Mouse (Mus musculus) kidney, embryonic 14.5 days (tissue): ENCODE data around the gene Sept9. TPM values are rescaled to one million over a fixed set of nuclear protein-coding genes. Genes with fewer than 3 reads are reported as not detected.

ENCODE experiments used
- ATAC-seq: fragments of 200-750 bp; cut with Nextera tagmentation; 2 replicates; pipeline ENCODE4 v1.8.0; 2017; ENCODE audit warnings: moderate number of reproducible peaks, mild to moderate bottlenecking, moderate TSS enrichment, moderate library complexity; ENCODE audit not compliant: low FRiP score, low TSS enrichment
- H3K27ac ChIP-seq: fragments of 300-500 bp; sonication (generic); 2 replicates; pipeline ENCODE4 v1.5.1; 2014; ENCODE audit warnings: low read depth, mild to moderate bottlenecking, low read length, moderate library complexity, mixed read lengths
- H3K27me3 ChIP-seq: fragments of 300-500 bp; sonication (generic); 2 replicates; pipeline ENCODE4 v1.6.1; 2014; ENCODE audit warnings: mild to moderate bottlenecking, low read length; ENCODE audit not compliant: control insufficient read depth, insufficient read depth
- H3K36me3 ChIP-seq: fragments of 300-500 bp; sonication (generic); 2 replicates; pipeline ENCODE4 v1.6.1; 2014; ENCODE audit warnings: low read length, mixed read lengths; ENCODE audit not compliant: control insufficient read depth, insufficient read depth
- H3K4me1 ChIP-seq: fragments of 300-500 bp; sonication (generic); 2 replicates; pipeline ENCODE4 v1.6.1; 2014; ENCODE audit warnings: low read length, mixed read lengths; ENCODE audit not compliant: control insufficient read depth, insufficient read depth
- H3K4me2 ChIP-seq: fragments of 300-500 bp; sonication (generic); replicated peaks from 2 replicates; pipeline ENCODE4 v1.6.1; 2014; ENCODE audit warnings: low read depth, mild to moderate bottlenecking, low read length
- H3K4me3 ChIP-seq: fragments of 300-500 bp; sonication (generic); 2 replicates; pipeline ENCODE4 v1.5.1; 2014; ENCODE audit warnings: mild to moderate bottlenecking, low read length
- H3K9ac ChIP-seq: fragments of 300-500 bp; sonication (generic); 2 replicates; pipeline ENCODE4 v1.6.1; 2014; ENCODE audit warnings: low read depth, mild to moderate bottlenecking, low read length, moderate library complexity
- H3K9me3 ChIP-seq: fragments of 300-500 bp; sonication (generic); 2 replicates; pipeline ENCODE4 v1.6.1; 2016; ENCODE audit warnings: low read length; ENCODE audit not compliant: control insufficient read depth
- WGBS: fragments of 180-500 bp; shearing (Covaris S2); extraction: QIAGEN DNeasy Blood & Tissue Kit; methylation state at CpG from one replicate; pipeline ENCODE4 v1.1.7; 2014; 5-methylcytosine and 5-hydroxymethylcytosine counted together
- polyA plus RNA-seq: library from polyadenylated mRNA; unstranded; fragments of >200 nt; fragmentation: Nextera tagmentation; extraction: Ambion mirVana; gene quantifications from 2 replicates; pipeline ENCODE4 v1.2.1, GENCODE M21; 2014

Gene Sept9
- polyA plus RNA-seq, 1 experiment from 2014 or later: 104 TPM

DNA sequence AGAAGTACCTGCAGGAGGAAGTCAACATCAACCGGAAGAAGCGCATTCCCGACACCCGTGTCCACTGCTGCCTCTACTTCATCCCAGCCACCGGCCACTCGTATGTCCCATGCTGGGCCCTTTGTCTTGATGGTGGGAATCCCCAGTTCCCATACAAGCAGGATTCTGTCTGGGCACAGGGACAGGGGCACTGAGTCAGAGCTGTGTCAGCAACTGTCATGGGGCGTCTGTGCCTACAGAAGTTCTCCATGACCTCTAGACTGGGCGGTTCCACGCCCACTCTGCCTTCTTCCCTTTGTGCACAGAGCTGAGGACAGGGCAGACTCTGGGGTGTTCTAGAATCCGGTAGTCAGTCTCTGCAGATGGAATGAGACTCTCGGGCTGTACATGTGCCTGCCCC, 153.7 kb downstream of the Sept9 start:
- no peak for ATAC-seq
- no peak overlapping the region for H3K9ac ChIP-seq
- H3K27ac ChIP-seq: no peak overlapping the region
- H3K27me3 ChIP-seq: no peaks in the 10 kb centered on the region
- 93% methylated on average over 11 of the region's 11 CpGs for WGBS
- no peak overlapping the region for H3K4me3 ChIP-seq
- no peak overlapping the region for H3K4me2 ChIP-seq
- H3K9me3 ChIP-seq: no peaks in the 10 kb centered on the region
- H3K36me3 ChIP-seq: peaks cover 65% of the 10 kb centered on the region
- H3K4me1 ChIP-seq: peaks cover 30% of the 10 kb centered on the region

DNA sequence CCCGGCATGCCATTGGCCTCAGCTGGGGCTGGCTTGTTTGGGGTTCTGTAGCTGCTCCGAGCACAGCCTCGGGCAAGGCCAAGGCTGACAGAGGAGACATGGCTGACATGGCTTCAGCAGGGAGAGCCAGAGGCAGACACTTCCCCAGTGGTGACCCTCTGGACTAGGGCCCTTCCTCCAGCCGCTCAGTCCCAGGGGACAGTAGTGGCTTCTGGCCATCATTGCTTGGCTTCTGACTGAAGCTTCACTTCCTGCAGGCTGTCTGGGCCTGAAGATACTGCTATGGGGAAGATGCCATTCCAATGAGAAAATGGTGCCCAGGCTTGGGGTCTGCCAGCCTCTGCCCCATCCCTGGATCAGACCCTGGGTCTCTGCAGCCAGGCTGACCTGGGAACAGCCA, 154.6 kb downstream of the Sept9 start:
- Histone ChIP-seq H3K4me3 (no peak overlapping the region), H3K27me3 (no peaks in the 10 kb centered on the region), H3K27ac (no peak overlapping the region), H3K9me3 (no peaks in the 10 kb centered on the region), H3K4me1 (peaks cover 20% of the 10 kb centered on the region), H3K4me2 (no peak overlapping the region), H3K36me3 (peaks cover 69% of the 10 kb centered on the region), H3K9ac (no peak overlapping the region)
- ATAC-seq: no peak
- whole genome bisulfite sequencing: 86% methylated on average over 4 of the region's 4 CpGs

DNA sequence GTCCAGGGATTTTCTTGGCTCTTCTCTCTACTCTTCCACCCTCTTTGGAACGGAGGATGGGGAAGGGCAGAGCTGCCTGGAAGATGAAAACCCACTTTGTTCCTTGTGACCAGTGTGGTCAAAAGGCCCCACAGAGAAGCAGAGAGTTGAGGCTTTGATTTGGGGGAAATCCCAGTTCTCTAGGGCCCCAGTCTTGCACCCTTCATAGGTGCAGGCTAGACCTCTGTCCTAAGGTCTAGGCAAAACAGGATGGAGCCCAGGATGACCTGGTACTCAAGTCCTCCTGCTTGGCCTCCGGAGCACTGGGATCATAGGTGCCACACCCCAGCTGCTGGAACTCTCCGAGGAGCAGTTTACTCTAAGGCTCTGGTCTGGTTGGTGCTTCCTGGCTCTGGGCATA, 157.5 kb downstream of the Sept9 start:
- Histone ChIP-seq H3K9me3 (no peaks in the 10 kb centered on the region), H3K4me3 (no peak overlapping the region), H3K4me2 (no peak overlapping the region), H3K27ac (no peak overlapping the region), H3K4me1 (no peaks in the 10 kb centered on the region), H3K36me3 (peaks cover 89% of the 10 kb centered on the region), H3K9ac (no peak overlapping the region), H3K27me3 (no peaks in the 10 kb centered on the region)
- WGBS: 65% methylated on average over 3 of the region's 3 CpGs
- no peak for ATAC-seq

DNA sequence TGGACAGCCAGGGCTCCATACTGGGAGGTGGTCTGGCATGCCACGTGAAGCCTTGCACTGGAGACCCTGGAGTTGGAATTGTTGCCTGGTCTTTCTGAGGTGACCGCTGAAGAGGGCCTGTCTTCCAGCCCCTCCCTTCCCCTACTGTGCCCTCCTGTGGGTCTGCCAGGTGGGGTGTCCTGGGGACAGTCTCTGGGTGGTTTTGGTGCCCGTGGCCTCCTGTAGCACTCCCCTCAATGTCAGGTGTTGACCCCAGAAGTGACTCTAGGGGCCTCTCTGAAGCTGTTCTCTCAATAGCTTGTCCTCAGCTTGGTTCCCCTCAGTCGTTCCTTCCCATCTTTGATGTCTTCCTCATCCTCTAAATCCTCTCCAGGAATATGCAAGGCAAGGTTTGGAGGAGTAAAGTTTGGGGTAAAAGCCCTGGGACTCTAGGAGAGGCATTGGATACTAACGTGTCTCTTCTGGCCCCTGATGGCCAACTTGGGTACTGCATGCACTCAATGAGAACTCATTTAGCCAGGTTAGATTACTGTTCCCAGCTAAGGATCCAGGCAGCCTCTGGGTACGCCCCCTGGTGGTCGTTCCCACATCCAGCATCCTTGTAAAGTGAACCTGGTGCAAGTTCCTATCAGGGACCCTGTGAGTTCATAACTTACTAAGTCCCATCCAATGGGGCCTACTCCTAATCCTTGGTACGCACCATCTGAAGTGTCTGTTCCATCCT, 158.6 kb downstream of the Sept9 start:
- Histone ChIP-seq H3K27me3 (no peaks in the 10 kb centered on the region), H3K36me3 (peaks cover 89% of the 10 kb centered on the region), H3K9me3 (no peaks in the 10 kb centered on the region), H3K27ac (no peak overlapping the region), H3K9ac (no peak overlapping the region), H3K4me3 (no peak overlapping the region), H3K4me1 (no peaks in the 10 kb centered on the region), H3K4me2 (no peak overlapping the region)
- ATAC-seq: peak; percentile 76
- WGBS: 37% methylated on average over 8 of the region's 8 CpGs

DNA sequence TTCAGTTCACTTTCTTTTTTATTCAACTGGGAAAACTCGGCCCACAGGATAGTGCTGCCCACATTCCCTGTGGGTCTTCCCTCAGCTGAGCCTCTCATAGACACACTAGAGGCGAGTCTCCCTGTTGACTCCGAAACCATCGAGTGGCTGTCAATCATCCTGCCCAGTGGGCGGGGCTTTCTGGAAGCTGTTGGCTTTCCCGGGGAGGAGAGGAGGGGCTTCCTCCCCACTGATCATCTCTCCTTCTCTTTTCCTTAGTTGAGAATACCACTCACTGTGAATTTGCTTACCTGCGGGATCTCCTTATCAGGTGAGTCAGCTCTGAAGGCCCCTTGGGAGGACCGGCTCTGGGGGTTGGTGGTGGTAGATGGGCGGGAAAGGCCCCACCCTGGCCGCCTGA, 159.7 kb downstream of the Sept9 start:
- Histone ChIP-seq H3K9me3 (no peaks in the 10 kb centered on the region), H3K4me1 (no peaks in the 10 kb centered on the region), H3K4me2 (no peak overlapping the region), H3K27me3 (no peaks in the 10 kb centered on the region), H3K4me3 (no peak overlapping the region), H3K9ac (no peak overlapping the region), H3K36me3 (peaks cover 79% of the 10 kb centered on the region), H3K27ac (no peak overlapping the region)
- no peak for ATAC-seq
- 82% methylated on average over 10 of the region's 10 CpGs for WGBS

DNA sequence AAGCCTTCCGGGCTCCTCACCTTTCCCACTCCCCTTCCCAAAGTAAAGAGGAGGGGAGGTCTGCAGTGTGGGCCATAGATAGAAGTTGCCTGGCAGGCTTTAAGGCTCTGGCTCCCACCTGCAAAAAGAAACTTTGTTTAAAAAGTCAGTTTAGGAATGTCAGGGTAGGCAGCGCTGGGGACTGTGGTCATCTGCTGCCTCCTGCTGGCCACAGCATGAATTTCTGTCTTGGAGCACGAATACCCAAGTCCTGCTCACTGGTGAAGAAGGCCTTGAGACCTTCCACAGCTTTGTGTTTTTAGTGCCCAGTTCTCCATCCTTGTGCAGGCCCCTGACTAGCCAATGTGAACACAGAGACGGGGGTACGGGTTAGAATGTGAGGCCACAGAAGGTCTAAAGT, 160.4 kb downstream of the Sept9 start:
- Histone ChIP-seq H3K4me1 (no peaks in the 10 kb centered on the region), H3K4me3 (no peak overlapping the region), H3K9ac (no peak overlapping the region), H3K9me3 (no peaks in the 10 kb centered on the region), H3K36me3 (peaks cover 72% of the 10 kb centered on the region), H3K4me2 (no peak overlapping the region), H3K27ac (no peak overlapping the region), H3K27me3 (no peaks in the 10 kb centered on the region)
- WGBS: 80% methylated on average over 5 of the region's 5 CpGs
- ATAC-seq: no peak

DNA sequence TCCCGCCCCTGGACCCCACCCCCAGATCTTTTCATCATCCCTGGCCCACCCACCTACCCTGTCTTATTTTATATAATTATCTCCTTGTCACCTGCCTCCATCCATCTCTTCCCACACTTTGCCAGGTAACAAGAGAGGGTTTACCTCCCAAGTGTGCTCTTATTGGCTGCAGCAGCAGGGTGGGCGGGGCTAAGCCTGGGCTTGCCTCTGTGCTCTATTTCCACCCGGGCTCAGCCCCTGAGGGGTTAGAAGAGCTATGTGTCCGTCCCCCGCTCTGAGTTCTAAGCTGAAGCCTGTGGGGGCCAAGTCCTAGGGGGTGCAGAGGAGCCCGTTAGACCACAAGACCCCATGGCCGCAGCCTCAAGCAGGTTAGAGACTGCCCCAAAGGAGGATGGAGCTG, 161.1 kb downstream of the Sept9 start:
- no peak overlapping the region for H3K4me3 ChIP-seq
- WGBS: 81% methylated on average over 7 of the region's 7 CpGs
- H3K36me3 ChIP-seq: peaks cover 65% of the 10 kb centered on the region
- no peak for ATAC-seq
- H3K4me1 ChIP-seq: no peaks in the 10 kb centered on the region
- no peaks in the 10 kb centered on the region for H3K9me3 ChIP-seq
- no peak overlapping the region for H3K4me2 ChIP-seq
- H3K9ac ChIP-seq: no peak overlapping the region
- no peak overlapping the region for H3K27ac ChIP-seq
- H3K27me3 ChIP-seq: no peaks in the 10 kb centered on the region

DNA sequence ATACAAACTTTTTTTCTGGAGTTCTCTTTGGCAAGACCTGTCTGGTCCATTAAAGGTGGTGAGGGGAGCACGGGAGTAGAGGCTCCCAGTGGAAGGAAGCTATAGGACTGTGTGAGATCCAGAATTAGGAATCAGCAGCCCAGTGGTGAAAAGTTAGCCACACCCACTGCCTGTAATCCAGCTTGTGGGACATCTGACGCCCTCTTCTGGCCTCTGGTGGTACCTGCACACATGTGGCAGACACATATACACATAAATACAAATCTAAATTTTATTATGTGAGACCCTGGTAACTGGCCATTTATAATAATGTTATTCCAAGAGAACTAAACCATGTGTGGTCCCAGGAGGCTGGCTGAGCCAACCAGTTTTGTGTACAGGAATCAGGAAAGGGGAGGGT, 162.8 kb downstream of the Sept9 start:
- no peaks in the 10 kb centered on the region for H3K4me1 ChIP-seq
- 94% methylated on average over 2 of the region's 2 CpGs for WGBS
- no peak overlapping the region for H3K27ac ChIP-seq
- H3K9me3 ChIP-seq: no peaks in the 10 kb centered on the region
- H3K36me3 ChIP-seq: peaks cover 47% of the 10 kb centered on the region
- no peak overlapping the region for H3K4me3 ChIP-seq
- no peak for ATAC-seq
- H3K9ac ChIP-seq: no peak overlapping the region
- no peak overlapping the region for H3K4me2 ChIP-seq
- H3K27me3 ChIP-seq: no peaks in the 10 kb centered on the region

DNA sequence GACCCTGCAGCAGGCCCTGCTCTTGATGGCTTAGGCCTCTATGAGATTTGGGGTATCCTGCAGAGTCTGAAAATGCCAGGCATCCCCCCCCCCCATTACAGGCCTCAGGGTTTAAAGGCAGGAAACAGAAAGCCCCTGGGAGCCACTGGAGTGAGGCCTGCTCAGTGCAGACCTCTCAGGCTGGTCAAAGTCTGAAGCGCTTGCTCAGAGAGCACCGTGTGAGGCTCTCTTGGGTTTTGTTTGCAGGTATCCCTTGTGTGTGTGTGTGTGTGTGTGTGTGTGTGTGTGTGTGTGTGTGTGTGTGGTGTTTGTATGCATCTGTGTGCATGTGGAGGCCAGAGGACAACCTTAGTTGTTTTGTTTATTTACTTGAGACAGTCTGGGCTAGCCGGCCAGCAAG, 164.5 kb downstream of the Sept9 start:
- 69% methylated on average over 3 of the region's 3 CpGs for WGBS
- ATAC-seq: no peak
- H3K27ac ChIP-seq: no peak overlapping the region
- H3K9me3 ChIP-seq: no peaks in the 10 kb centered on the region
- no peaks in the 10 kb centered on the region for H3K4me1 ChIP-seq
- no peak overlapping the region for H3K4me3 ChIP-seq
- H3K4me2 ChIP-seq: no peak overlapping the region
- peaks cover 41% of the 10 kb centered on the region for H3K36me3 ChIP-seq
- H3K27me3 ChIP-seq: no peaks in the 10 kb centered on the region
- H3K9ac ChIP-seq: no peak overlapping the region
